Mouse (Mus musculus): ENCODE measurements around the gene Irs2. TPM values are rescaled to one million over a fixed set of nuclear protein-coding genes. Genes with fewer than 3 reads are reported as not detected.

The Irs2 gene
- total RNA-seq, 1 experiment: 13.9 TPM

DNA sequence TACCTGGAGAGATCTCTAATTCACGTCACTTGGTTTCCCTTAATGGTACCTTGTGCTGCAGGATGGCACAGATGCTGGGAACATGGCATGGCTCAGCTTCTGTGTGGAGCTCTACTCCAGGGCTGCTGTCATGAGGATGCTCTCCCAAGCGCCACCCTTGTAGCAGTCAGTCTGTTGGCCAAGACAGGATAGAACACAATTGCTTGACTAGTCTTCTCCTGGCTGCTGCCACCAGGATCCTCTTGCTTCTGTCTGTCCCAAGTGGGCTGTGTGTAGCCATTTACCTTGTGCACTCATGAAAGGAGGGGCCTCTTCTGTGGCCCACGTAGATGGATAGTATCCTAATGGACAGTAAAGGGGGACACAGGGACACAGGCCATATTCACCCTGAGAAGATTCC, 28.5 kb upstream of the Irs2 start:
- Histone ChIP-seq H3K9ac (ENCODE audit: insufficient read depth, low read depth, low read length, poor library complexity, severe bottlenecking) (no peak overlapping the region), H3K27ac (ENCODE audit: insufficient read depth, low read depth, low read length, poor library complexity, severe bottlenecking) (no peak overlapping the region), H3K36me3 (ENCODE audit: control insufficient read depth, insufficient read depth, low read length, poor library complexity, severe bottlenecking) (no peaks in the 10 kb centered on the region), H3K9me3 (ENCODE audit: control insufficient read depth, insufficient read depth, low read depth, low read length) (no peaks in the 10 kb centered on the region), H3K4me3 (ENCODE audit: insufficient read depth in 1 of 2, low read depth in 1 of 2, low read length in 2 of 2, poor library complexity in 1 of 2, severe bottlenecking in 1 of 2) (no peak overlapping the region), H3K4me1 (ENCODE audit: control insufficient read depth in 2 of 2, insufficient read depth in 2 of 2, low read length in 2 of 2, poor library complexity in 1 of 2) (no peaks in the 10 kb centered on the region)
- in situ Hi-C loops (cut with MboI; ENCODE audit: low sequenced_read_pairs in 2 of 2, unreplicated experiment in 2 of 2): no loop called here
- no peak for TF ChIP-seq ZNF384 (IDR thresholded peaks at IDR 0.05; ENCODE audit: low read depth, low read length)
- no peak for TF ChIP-seq ZC3H11A (IDR thresholded peaks at IDR 0.05; ENCODE audit: borderline replicate concordance, low read depth, low read length)
- no peak for TF ChIP-seq HCFC1 (IDR thresholded peaks at IDR 0.05; ENCODE audit: borderline replicate concordance, insufficient read depth, low read length)
- TF ChIP-seq MAFK (IDR thresholded peaks at IDR 0.05; ENCODE audit: insufficient read depth, low read depth, low read length): no peak
- no peak for TF ChIP-seq CHD2 (IDR thresholded peaks at IDR 0.05; ENCODE audit: low read depth, low read length)
- DNase-seq (ENCODE audit: low read depth, low spot score): no peak

DNA sequence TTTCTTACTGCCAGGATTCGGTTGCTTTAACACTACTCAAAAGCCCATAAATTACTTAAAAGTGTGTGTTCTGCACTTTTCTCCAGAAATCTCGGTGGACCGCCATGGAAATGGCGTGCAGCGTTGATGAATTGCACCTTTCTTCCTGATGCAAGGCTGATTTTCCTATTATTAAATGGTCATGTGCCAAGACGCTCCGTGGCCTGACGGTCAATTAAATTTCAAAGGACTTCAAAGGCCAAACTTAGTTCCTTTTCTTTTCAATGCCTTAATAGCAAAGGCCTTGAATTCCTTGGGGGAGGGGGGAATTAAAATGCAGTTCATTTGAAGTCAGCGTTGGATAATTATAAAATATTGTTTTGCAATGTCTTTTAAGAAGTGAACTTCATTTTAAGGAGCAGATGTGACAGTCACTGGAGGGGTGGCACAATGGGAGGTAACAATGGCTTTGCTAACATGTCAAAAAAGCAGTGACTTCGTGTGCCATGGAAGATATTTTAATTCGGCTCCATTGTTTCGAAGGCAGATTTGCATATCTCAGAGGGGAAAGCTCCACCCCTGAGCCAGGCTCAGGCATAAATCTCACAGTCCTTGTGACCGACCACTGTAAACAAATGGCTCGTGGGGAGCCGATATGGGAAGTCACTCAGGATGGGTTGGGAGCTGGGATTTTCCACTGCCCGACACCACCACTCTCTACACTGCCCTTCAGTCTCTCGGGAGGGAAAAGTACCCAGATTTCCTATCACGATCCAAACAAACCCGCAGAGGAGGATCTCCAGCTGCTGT, 27.6 kb upstream of the Irs2 start:
- DNase-seq (ENCODE audit: low read depth, low spot score): no peak
- no peaks in the 10 kb centered on the region for H3K9me3 ChIP-seq (ENCODE audit: control insufficient read depth, insufficient read depth, low read depth, low read length)
- H3K36me3 ChIP-seq (ENCODE audit: control insufficient read depth, insufficient read depth, low read length, poor library complexity, severe bottlenecking): no peaks in the 10 kb centered on the region
- in situ Hi-C loops (cut with MboI; ENCODE audit: low sequenced_read_pairs in 2 of 2, unreplicated experiment in 2 of 2): no loop called here
- H3K4me1 ChIP-seq (ENCODE audit: control insufficient read depth in 2 of 2, insufficient read depth in 2 of 2, low read length in 2 of 2, poor library complexity in 1 of 2): no peaks in the 10 kb centered on the region
- H3K27ac ChIP-seq (ENCODE audit: insufficient read depth, low read depth, low read length, poor library complexity, severe bottlenecking): no peak overlapping the region
- no peak for TF ChIP-seq ZNF384 (IDR thresholded peaks at IDR 0.05; ENCODE audit: low read depth, low read length)
- no peak overlapping the region for H3K4me3 ChIP-seq (ENCODE audit: insufficient read depth in 1 of 2, low read depth in 1 of 2, low read length in 2 of 2, poor library complexity in 1 of 2, severe bottlenecking in 1 of 2)
- H3K9ac ChIP-seq (ENCODE audit: insufficient read depth, low read depth, low read length, poor library complexity, severe bottlenecking): no peak overlapping the region

DNA sequence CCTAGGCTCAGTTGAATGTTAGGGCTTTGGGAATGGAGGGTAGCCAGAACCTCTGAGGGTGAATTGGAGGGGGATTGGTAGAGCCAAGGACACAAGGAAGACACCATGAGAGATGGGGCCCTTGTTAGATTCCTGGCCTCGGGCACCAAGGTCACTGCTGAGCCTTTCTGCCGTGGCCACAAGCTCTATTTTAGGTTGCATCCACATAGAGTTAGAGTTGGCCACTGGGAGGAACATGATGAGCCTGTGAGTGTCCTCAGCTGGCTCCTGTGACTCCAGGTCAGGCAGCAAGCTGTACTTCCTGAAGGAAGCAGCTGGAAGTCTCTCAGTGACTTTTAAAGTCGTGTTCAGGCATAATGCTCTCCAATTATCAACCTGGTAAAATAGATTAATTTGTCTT, 16.6 kb upstream of the Irs2 start:
- in situ Hi-C loops (cut with MboI; ENCODE audit: low sequenced_read_pairs in 2 of 2, unreplicated experiment in 2 of 2): no loop called here

DNA sequence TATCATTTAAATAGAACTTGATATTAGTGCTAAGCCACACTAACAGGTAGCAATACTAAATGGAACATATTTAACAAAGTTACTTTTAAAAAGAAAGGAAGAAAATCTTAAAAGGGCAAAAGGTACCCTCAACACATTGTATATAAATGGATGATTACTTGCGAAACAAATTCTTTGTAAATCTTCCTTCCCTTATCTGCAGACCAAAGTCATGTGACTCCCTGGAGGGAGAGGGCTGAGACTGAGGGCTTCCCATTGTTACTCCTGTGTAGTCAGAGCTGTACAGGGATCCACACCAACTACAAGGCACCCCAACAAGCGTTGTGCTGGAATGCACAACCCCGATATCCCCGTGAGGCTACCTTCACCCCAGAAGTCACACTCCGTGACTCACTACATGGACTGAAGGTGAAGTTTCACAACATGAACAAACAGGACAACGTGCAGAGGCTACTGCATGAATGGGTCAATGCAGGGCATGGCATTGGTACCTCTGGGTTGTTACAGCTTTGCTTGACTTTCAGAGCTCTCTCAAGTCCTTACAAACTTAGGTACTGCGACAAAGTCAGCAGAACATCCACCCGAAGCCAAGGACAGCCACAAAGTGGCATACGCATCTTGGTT, 12.8 kb upstream of the Irs2 start:
- Histone ChIP-seq H3K4me3 (ENCODE audit: insufficient read depth in 1 of 2, low read depth in 1 of 2, low read length in 2 of 2, poor library complexity in 1 of 2, severe bottlenecking in 1 of 2) (no peak overlapping the region), H3K9ac (ENCODE audit: insufficient read depth, low read depth, low read length, poor library complexity, severe bottlenecking) (no peak overlapping the region), H3K9me3 (ENCODE audit: control insufficient read depth, insufficient read depth, low read depth, low read length) (no peaks in the 10 kb centered on the region), H3K27ac (ENCODE audit: insufficient read depth, low read depth, low read length, poor library complexity, severe bottlenecking) (no peak overlapping the region), H3K36me3 (ENCODE audit: control insufficient read depth, insufficient read depth, low read length, poor library complexity, severe bottlenecking) (no peaks in the 10 kb centered on the region), H3K4me1 (ENCODE audit: control insufficient read depth in 2 of 2, insufficient read depth in 2 of 2, low read length in 2 of 2, poor library complexity in 1 of 2) (no peaks in the 10 kb centered on the region)
- no peak for DNase-seq (ENCODE audit: low read depth, low spot score)
- TF ChIP-seq ZNF384 (IDR thresholded peaks at IDR 0.05; ENCODE audit: low read depth, low read length) (no peak), HCFC1 (IDR thresholded peaks at IDR 0.05; ENCODE audit: borderline replicate concordance, insufficient read depth, low read length) (no peak), ZC3H11A (IDR thresholded peaks at IDR 0.05; ENCODE audit: borderline replicate concordance, low read depth, low read length) (no peak), MAFK (IDR thresholded peaks at IDR 0.05; ENCODE audit: insufficient read depth, low read depth, low read length) (no peak), CHD2 (IDR thresholded peaks at IDR 0.05; ENCODE audit: low read depth, low read length) (no peak)
- in situ Hi-C loops (cut with MboI; ENCODE audit: low sequenced_read_pairs in 2 of 2, unreplicated experiment in 2 of 2): no loop called here

More for the DNA sequence above, 16.6 kb upstream of the Irs2 start:
- no peaks in the 10 kb centered on the region for H3K4me1 ChIP-seq (ENCODE audit: control insufficient read depth in 2 of 2, insufficient read depth in 2 of 2, low read length in 2 of 2, poor library complexity in 1 of 2)
- no peak for TF ChIP-seq MAFK (IDR thresholded peaks at IDR 0.05; ENCODE audit: insufficient read depth, low read depth, low read length)
- no peak for TF ChIP-seq ZNF384 (IDR thresholded peaks at IDR 0.05; ENCODE audit: low read depth, low read length)
- TF ChIP-seq ZC3H11A (IDR thresholded peaks at IDR 0.05; ENCODE audit: borderline replicate concordance, low read depth, low read length): no peak
- TF ChIP-seq CHD2 (IDR thresholded peaks at IDR 0.05; ENCODE audit: low read depth, low read length): no peak
- no peak for TF ChIP-seq HCFC1 (IDR thresholded peaks at IDR 0.05; ENCODE audit: borderline replicate concordance, insufficient read depth, low read length)
- H3K36me3 ChIP-seq (ENCODE audit: control insufficient read depth, insufficient read depth, low read length, poor library complexity, severe bottlenecking): no peaks in the 10 kb centered on the region
- DNase-seq (ENCODE audit: low read depth, low spot score): no peak
- H3K9ac ChIP-seq (ENCODE audit: insufficient read depth, low read depth, low read length, poor library complexity, severe bottlenecking): no peak overlapping the region
- H3K4me3 ChIP-seq (ENCODE audit: insufficient read depth in 1 of 2, low read depth in 1 of 2, low read length in 2 of 2, poor library complexity in 1 of 2, severe bottlenecking in 1 of 2): no peak overlapping the region
- no peaks in the 10 kb centered on the region for H3K9me3 ChIP-seq (ENCODE audit: control insufficient read depth, insufficient read depth, low read depth, low read length)
- H3K27ac ChIP-seq (ENCODE audit: insufficient read depth, low read depth, low read length, poor library complexity, severe bottlenecking): no peak overlapping the region
